Mouse (Mus musculus) ovary, adult 10 weeks (tissue): Measurements from ENCODE around the gene Pcgf1. TPM values are rescaled to one million over a fixed set of nuclear protein-coding genes. Genes with fewer than 3 reads are reported as not detected.

Source experiments
- polyA plus RNA-seq: library from polyadenylated mRNA; stranded (reverse); fragments of 350-450 nt; fragmentation: Illumina TruSeq; extraction: RNeasy Lipid Tissue Mini Kit (QIAGEN cat#74804); gene quantifications from one replicate; pipeline ENCODE4 v1.2.3, GENCODE M21; 2014

Pcgf1 gene
- 4.1 TPM for polyA plus RNA-seq

GRCm38 (mm10) chr6:83077630-83078323 is at the start of gene Pcgf1:
Gene Pcgf1 (plus strand): TSS chr6:83077869.

DNA sequence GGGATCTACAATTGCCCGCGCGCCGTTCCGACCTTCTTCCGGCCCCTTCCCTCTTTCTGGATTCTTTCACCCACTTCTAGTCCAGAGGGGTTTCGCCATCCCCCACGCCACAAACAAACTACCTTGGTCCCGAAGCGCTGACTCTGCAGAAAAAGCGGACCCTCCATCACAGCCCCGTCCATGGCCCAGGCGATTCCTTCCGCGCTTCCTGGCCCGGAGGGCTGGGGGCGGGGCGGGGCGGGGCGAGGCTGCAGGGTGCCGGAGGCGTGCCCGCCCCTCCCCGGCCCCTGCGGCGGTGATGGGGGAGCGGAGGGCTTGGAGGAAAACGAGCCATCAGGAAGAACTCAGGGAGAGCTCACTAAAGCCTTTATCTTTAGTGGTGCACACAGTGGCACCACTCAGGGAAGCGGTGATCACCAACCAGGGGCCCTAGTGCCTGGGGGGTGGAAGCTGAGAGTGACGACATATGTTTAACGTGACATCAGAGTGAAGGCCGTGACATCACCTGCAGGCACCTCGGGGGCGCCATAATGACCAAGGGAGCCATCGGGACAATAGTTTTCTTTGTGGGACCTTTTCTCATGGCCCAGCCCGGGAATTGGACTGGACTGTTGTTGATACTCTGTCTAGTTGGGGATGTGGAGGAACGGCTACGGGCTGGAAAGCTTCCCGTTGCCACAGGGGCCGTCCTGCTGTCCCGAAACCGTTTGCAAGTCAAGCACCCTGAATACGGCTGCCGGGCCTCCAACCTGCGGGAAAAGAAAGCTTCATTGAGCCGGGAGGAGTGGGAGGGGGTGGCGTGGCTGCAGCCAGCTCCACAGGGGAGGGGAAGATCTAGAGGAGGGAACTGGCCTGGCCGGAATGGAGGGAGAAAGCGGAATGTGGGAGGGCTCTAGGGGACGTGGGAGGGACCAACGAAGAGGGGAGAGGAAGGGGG is 44.2 kb upstream of the Pcgf1 start, which contains the start of the genes Dok1 and Loxl3:
Gene Dok1 (minus strand): TSS at position 223 of the 937 bp plus-strand sequence.
Gene Loxl3 (plus strand): TSS at position 925 of the 937 bp plus-strand sequence.

GRCm38 (mm10) chr6:83054074-83054851 is 23.4 kb upstream of the Pcgf1 start, which contains the start of gene Aup1:
Gene Aup1 (plus strand): TSS chr6:83054521.

DNA sequence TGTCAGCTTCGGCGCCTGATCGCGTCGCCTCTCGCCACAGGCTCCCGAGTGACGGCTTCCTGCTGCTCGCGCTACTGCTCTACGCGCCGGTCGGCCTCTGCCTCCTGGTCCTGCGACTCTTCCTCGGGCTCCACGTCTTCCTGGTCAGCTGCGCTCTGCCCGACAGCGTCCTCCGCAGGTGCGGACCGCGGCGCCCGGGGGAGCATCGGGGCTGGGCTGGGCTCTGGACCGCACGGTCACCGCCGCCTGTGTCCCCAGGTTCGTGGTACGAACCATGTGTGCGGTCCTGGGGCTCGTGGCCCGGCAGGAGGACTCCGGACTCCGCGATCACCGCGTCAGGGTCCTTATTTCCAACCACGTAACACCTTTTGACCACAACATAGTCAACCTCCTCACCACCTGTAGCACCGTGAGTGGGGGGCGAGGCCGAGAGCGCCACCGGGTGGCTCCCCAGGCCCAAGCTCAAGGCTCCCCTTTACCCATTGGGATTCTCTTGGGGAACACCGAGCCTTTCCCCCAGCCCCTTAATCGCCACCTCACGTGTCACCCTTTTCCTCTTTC is 22.7 kb upstream of the Pcgf1 start, which contains the start of gene Htra2:
Gene Htra2 (minus strand): TSS at position 403 of the 561 bp plus-strand sequence.

DNA sequence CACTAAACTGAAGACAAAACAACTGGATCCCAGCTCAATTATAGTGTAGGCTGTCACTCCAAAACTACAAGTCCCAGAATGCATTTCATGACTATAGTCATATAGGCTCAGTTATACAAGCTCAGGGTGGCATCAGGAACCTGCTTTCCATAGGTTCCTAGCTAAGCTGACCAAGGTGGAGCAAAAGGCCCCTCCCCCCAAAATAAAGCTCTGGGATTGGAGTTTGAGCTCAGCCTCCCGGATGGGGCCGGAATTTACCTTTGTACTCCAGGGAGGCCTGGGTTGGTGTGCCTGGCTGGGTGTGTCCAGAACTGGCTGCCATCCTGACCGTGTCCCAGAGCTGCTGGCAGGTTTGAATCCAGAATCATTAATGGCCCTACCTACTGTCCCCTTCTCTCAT is 19.9 kb upstream of the Pcgf1 start, which contains the start of gene Dqx1:
Gene Dqx1 (plus strand): TSS at position 55 of the 400 bp plus-strand sequence.

DNA sequence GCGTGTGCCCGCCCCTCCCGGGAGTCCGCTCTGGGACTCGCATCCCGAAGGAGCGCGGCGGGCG is 7.6 kb upstream of the Pcgf1 start, which contains the start of gene Tlx2:
Gene Tlx2 (minus strand): TSS at position 47 of the 64 bp plus-strand sequence.

GRCm38 (mm10) chr6:83086121-83087035 is 8.7 kb downstream of the Pcgf1 start, which contains the start of gene Lbx2:
Gene Lbx2 (plus strand): TSS chr6:83086367.

DNA sequence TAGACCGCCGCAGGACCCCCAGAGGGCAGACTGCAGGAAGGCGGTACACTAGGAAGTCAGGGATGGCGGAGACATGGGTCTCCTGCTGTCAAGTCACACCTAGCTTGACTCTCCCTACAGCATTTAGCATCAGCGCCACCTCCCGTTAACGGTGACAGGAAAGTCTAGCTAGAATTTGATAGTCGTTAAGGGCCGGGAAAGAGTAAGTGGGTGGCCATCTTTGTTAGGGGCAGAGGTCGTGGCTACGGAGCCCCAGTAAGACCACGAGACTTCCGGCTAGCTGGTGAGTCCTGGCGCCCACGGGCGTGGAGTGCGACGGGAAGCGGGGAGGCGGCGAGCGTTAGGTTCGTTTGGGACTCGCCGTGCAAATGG is 23.6 kb downstream of the Pcgf1 start, which contains the start of the genes Ccdc142 and Gm42688:
Gene Ccdc142 (plus strand): TSS at position 286 of the 372 bp plus-strand sequence.
Gene Gm42688 (plus strand): TSS at position 302 of the 372 bp plus-strand sequence.

DNA sequence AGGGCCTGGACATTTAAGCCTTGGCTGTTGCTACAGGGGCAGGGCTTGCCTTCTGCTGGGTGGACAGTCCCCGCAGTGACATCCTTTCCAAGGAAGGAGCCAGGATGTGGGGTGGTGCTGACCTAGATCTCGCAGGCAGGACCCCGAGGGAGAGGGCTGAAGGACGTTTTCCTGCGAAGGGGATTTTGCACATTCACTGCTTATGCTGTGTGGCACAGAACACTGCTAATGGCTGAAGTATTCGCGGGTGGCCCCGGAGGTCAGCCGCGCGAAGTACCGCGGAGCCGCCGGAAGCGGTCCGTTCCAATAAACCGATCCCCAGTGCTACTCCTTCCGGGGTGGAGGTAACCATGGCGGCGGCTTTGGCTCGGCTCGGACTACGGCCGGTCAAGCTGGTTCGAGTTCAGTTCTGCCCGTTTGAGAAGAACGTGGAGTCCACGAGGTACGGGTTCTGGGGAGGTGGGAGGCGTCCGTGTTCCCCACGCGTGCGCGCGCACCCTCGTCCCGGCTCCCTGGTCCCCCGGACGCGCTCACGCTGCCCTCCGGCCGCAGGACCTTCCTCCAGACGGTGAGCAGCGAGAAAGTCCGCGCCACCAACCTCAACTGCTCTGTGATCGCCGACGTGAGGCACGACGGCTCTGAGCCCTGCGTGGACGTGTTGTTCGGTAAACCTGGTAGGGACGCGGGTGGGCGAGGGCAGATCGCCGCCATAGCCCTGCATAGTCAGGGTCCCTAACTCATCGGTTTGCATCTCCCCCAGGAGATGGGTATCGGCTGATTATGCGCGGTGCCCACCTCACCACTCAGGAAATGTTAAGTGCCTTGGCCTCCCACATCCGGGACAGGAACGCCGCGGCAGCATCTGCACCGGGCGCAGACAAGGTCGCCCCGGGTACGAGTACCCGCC is 31.3 kb downstream of the Pcgf1 start, which contains the start of gene Mrpl53:
Gene Mrpl53 (plus strand): TSS at position 279 of the 907 bp plus-strand sequence.

DNA sequence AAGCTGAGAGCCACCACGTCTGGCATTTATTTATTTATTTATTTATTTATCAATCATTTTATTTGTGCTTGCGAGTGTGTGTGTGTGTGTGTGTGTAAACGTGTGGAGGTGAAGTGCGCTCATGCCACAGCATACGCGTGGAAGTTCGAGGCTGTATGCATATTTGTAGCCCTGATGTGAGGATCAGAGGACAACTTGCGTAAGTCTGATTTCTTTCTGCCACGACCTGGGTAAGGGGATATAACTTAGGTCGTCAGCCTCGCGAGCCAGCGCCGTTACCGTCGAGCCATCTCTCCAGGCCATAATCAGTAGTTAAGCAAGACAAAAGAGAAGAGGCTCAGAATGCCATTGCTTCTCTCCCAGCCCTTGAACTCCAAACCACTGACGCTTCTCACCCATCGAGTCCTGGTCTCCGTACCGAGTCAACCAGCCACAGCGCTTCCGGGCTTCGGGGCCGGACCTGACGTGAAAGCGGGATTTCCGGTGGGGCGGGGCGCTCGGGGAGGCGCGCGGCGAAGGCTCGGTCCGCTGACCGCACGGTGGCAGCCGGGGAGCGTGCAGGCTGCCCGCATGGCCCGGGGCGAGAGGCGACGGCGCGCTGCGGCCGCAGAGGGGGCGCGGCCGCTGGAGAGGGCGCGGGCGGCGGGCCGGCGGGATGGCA is 37.5 kb downstream of the Pcgf1 start, which contains the start of gene Mogs:
Gene Mogs (plus strand): TSS at position 486 of the 661 bp plus-strand sequence.

DNA sequence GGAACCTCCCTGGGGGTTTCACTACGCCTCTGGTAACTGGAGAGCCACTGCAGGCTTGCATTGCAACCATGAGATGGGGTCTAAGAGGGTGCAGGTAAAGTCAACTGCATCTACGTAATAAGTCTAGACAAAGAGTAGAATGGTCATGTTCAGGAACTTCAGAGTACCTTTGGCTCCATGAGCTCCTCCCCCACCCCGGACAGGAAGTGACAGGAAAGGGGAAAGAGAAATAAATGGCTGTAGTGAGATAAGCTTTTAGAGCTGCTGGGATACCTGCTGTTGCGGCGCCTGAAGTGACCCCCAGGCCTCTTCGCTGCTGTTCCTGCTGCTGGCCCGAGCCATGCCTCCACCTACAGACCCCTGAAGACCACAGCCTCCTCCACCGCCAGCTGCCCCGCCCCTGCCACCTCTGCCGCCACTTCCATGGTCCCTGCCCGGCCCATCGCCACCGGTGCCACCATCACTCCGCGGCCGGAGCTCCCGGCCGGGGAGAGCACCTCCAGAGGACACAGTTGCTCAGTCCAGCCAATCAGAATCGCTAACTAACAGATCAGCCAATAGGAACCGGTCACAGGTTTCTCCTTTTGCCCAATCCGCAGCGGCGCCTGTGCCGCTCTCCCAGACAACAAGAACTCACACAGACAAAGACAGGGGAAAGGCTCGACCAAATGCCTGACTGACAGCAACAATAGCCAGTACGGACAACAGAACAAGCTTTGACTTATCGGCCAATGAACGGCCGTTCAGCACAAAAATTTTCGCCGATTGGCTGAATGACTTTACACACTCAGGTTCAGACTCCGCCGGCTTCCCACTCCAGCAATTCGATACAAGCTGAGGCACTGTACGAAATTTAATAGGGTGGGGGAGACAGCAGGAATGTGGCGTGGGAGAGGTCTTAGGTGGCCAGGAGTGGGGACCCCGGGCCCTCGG is 43.5 kb downstream of the Pcgf1 start, which contains the start of gene Wbp1:
Gene Wbp1 (minus strand): TSS at position 630 of the 933 bp plus-strand sequence.

DNA sequence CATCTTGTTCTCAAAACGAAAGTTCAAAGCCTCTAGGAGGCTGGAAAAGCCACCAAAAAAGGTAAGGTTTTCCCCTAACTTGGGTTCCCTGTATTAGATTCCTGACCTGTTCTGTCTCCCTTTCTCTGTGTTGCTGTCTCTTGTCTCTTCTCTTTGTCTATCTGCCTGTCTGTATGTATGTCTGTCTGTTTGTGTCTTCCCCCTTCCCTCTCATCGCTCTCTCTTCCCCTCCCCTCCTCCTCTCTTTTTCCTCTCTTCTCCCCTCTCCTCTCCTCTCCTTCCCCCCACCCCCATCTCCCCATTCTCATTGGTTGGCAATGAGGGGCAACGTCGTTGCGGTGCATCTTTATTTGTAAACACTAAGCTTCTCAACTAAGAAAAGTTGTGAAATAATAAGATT is 47.7 kb downstream of the Pcgf1 start, which contains the start of gene Ino80b:
Gene Ino80b (minus strand): TSS at position 101 of the 400 bp plus-strand sequence.

Other genes with a start within 250 kb of the Pcgf1 start
- gene Sema4f, start 138.1 kb upstream of the Pcgf1 start, polyA plus RNA-seq: not detected
- gene M1ap, start 131.0 kb upstream of the Pcgf1 start, polyA plus RNA-seq: not detected
- not detected for gene Dok1, start 44.4 kb upstream of the Pcgf1 start, polyA plus RNA-seq
- gene Loxl3, start 43.7 kb upstream of the Pcgf1 start, polyA plus RNA-seq: 3.5 TPM
- 4.6 TPM for gene Aup1, start 23.3 kb upstream of the Pcgf1 start, polyA plus RNA-seq
- 2.6 TPM for gene Htra2, start 22.6 kb upstream of the Pcgf1 start, polyA plus RNA-seq
- not detected for gene Dqx1, start 20.0 kb upstream of the Pcgf1 start, polyA plus RNA-seq
- not detected for gene Tlx2, start 7.6 kb upstream of the Pcgf1 start, polyA plus RNA-seq
- gene Lbx2, start 8.5 kb downstream of the Pcgf1 start, polyA plus RNA-seq: not detected
- not detected for gene Ccdc142, start 23.7 kb downstream of the Pcgf1 start, polyA plus RNA-seq
- 1.2 TPM for gene Gm42688, start 23.7 kb downstream of the Pcgf1 start, polyA plus RNA-seq
- gene Mrpl53, start 31.2 kb downstream of the Pcgf1 start, polyA plus RNA-seq: 26.1 TPM
- 3.6 TPM for gene Mogs, start 37.6 kb downstream of the Pcgf1 start, polyA plus RNA-seq
- 1.7 TPM for gene Wbp1, start 43.7 kb downstream of the Pcgf1 start, polyA plus RNA-seq
- gene Ino80b, start 47.6 kb downstream of the Pcgf1 start, polyA plus RNA-seq: not detected
- gene Rtkn, start 57.6 kb downstream of the Pcgf1 start, polyA plus RNA-seq: not detected
- gene Wdr54, start 78.5 kb downstream of the Pcgf1 start, polyA plus RNA-seq: 0.40 TPM
- not detected for gene 1700003E16Rik, start 78.5 kb downstream of the Pcgf1 start, polyA plus RNA-seq
- gene Dctn1, start 88.1 kb downstream of the Pcgf1 start, polyA plus RNA-seq: 10.8 TPM
- 0.34 TPM for gene Slc4a5, start 142.0 kb downstream of the Pcgf1 start, polyA plus RNA-seq
- 7.9 TPM for gene Mthfd2, start 248.0 kb downstream of the Pcgf1 start, polyA plus RNA-seq
- gene Mob1a, start 248.1 kb downstream of the Pcgf1 start, polyA plus RNA-seq: 248 TPM